Mouse (Mus musculus) CH12.LX (cell line): ENCODE measurements around the gene Elk3. TPM values are rescaled to one million over a fixed set of nuclear protein-coding genes. Genes with fewer than 3 reads are reported as not detected.

Experiments
- DNase-seq: peaks from one replicate; pipeline ENCODE4 v3.0.0-alpha.2; 2013; ENCODE audit errors: extremely low read depth
- H3K27ac ChIP-seq: 2 replicates; pipeline ENCODE4 v1.5.1; 2012; ENCODE audit warnings: low read depth, mild to moderate bottlenecking, control low read depth, moderate library complexity; ENCODE audit not compliant: insufficient read depth
- H3K27me3 ChIP-seq: replicated peaks from 2 replicates; pipeline ENCODE3; 2012; ENCODE audit warnings: inconsistent platforms
- H3K36me3 ChIP-seq, 2 experiments: replicated peaks in 1 of 2; 2 replicates each; pipeline versions ENCODE3 to v1.6.1; 2012; ENCODE audit warnings: inconsistent platforms in 1 of 2, low read length in 1 of 2, mild to moderate bottlenecking in 1 of 2, mixed read lengths in 1 of 2, moderate library complexity in 1 of 2; ENCODE audit not compliant: control insufficient read depth in 1 of 2, insufficient read depth in 1 of 2
- H3K4me1 ChIP-seq, 2 experiments: 2 replicates each; pipeline ENCODE4 v1.6.1; 2012; ENCODE audit warnings: inconsistent platforms in 1 of 2, moderate library complexity in 1 of 2; ENCODE audit not compliant: insufficient read depth in 2 of 2, control insufficient read depth in 1 of 2
- H3K4me2 ChIP-seq: 2 replicates; pipeline ENCODE4 v1.6.1; 2012; ENCODE audit warnings: low read depth, mild to moderate bottlenecking, control low read depth; ENCODE audit not compliant: poor library complexity, insufficient read depth, severe bottlenecking
- H3K4me3 ChIP-seq, 3 experiments: fragments of 150-350 bp in 1 of 3; sonication (generic) in 1 of 3; replicated peaks in 1 of 3; 2 replicates each; pipeline versions ENCODE3 to v1.5.1; 2011 to 2012; ENCODE audit warnings: low read depth in 2 of 3, low read length in 2 of 3, mild to moderate bottlenecking in 2 of 3, moderate library complexity in 2 of 3, control low read depth in 1 of 3, improper control_type of control experiment in 1 of 3, inconsistent platforms in 1 of 3, mixed read lengths in 1 of 3; ENCODE audit not compliant: poor library complexity in 1 of 3
- H3K79me2 ChIP-seq: replicated peaks from 2 replicates; pipeline ENCODE4 v1.6.1; 2012; ENCODE audit warnings: mild to moderate bottlenecking, moderate library complexity; ENCODE audit not compliant: control insufficient read depth, poor library complexity, insufficient read depth, severe bottlenecking; ENCODE audit errors: extremely low read depth
- H3K9ac ChIP-seq: 2 replicates; pipeline ENCODE4 v1.6.1; 2012; ENCODE audit warnings: low read depth, mild to moderate bottlenecking, control low read depth, moderate library complexity; ENCODE audit not compliant: insufficient read depth
- H3K9me3 ChIP-seq: replicated peaks from 2 replicates; pipeline ENCODE3; 2012; ENCODE audit warnings: low read length, inconsistent platforms, mixed read lengths
- BHLHE40 ChIP-seq: IDR thresholded peaks from 2 replicates; pipeline ENCODE4 v1.6.1; 2011; ENCODE audit warnings: mild to moderate bottlenecking, low read depth, low read length, improper control_type of control experiment
- ELF1 ChIP-seq: IDR thresholded peaks from 2 replicates; pipeline ENCODE4 v1.6.1; 2014; ENCODE audit warnings: low read depth, mild to moderate bottlenecking, inconsistent platforms, low read length, improper control_type of control experiment
- ETS1 ChIP-seq: conservative IDR thresholded peaks from 2 replicates; pipeline ENCODE4 v1.6.1; 2012; ENCODE audit warnings: low read depth, mild to moderate bottlenecking, inconsistent platforms, low read length, improper control_type of control experiment, moderate library complexity
- GABPA ChIP-seq: IDR thresholded peaks from 2 replicates; pipeline ENCODE4 v1.6.1; 2012; ENCODE audit warnings: low read depth, low read length, improper control_type of control experiment, inconsistent platforms; ENCODE audit not compliant: insufficient replicate concordance
- IRF4 ChIP-seq: IDR thresholded peaks from 2 replicates; pipeline ENCODE4 v1.6.1; 2014; ENCODE audit warnings: low read depth, mild to moderate bottlenecking, inconsistent platforms, low read length, improper control_type of control experiment
- KAT2A ChIP-seq: IDR thresholded peaks from 2 replicates; pipeline ENCODE4 v1.6.1; 2012; ENCODE audit warnings: low read length, improper control_type of control experiment, inconsistent platforms; ENCODE audit not compliant: insufficient replicate concordance
- MAFK ChIP-seq: IDR thresholded peaks from 2 replicates; pipeline ENCODE4 v1.6.1; 2011; ENCODE audit warnings: low read length, improper control_type of control experiment; ENCODE audit not compliant: insufficient replicate concordance
- MAX ChIP-seq: IDR thresholded peaks from 2 replicates; pipeline ENCODE4 v1.6.1; 2011; ENCODE audit warnings: low read length, improper control_type of control experiment
- MAZ ChIP-seq: IDR thresholded peaks from 2 replicates; pipeline ENCODE4 v1.6.1; 2012; ENCODE audit warnings: low read depth, mild to moderate bottlenecking, inconsistent platforms, low read length, improper control_type of control experiment, moderate library complexity
- MXI1 ChIP-seq: IDR thresholded peaks from 2 replicates; pipeline ENCODE4 v1.6.1; 2011; ENCODE audit warnings: mild to moderate bottlenecking, low read depth, low read length, improper control_type of control experiment
- PAX5 ChIP-seq: IDR thresholded peaks from 2 replicates; pipeline ENCODE4 v1.6.1; 2012; ENCODE audit warnings: low read length, inconsistent platforms, mixed read lengths
- RAD21 ChIP-seq: IDR thresholded peaks from 2 replicates; pipeline ENCODE4 v1.6.1; 2011; ENCODE audit warnings: low read depth, mild to moderate bottlenecking, low read length, improper control_type of control experiment, moderate library complexity
- RCOR1 ChIP-seq: conservative IDR thresholded peaks from 2 replicates; pipeline ENCODE4 v1.6.1; 2012; ENCODE audit warnings: low read depth, mild to moderate bottlenecking, inconsistent platforms, low read length, improper control_type of control experiment
- SMC3 ChIP-seq: IDR thresholded peaks from 2 replicates; pipeline ENCODE4 v1.6.1; 2011; ENCODE audit warnings: low read depth, low read length, improper control_type of control experiment
- TBP ChIP-seq: conservative IDR thresholded peaks from 2 replicates; pipeline ENCODE4 v1.6.1; 2011; ENCODE audit warnings: low read depth, low read length, improper control_type of control experiment
- TCF12 ChIP-seq: IDR thresholded peaks from 2 replicates; pipeline ENCODE4 v1.6.1; 2014; ENCODE audit warnings: low read depth, mild to moderate bottlenecking, inconsistent platforms, low read length, improper control_type of control experiment
- UBTF ChIP-seq: IDR thresholded peaks from 2 replicates; pipeline ENCODE4 v1.6.1; 2012; ENCODE audit warnings: low read depth, mild to moderate bottlenecking, inconsistent platforms, low read length, improper control_type of control experiment, moderate library complexity
- USF1 ChIP-seq: IDR thresholded peaks from 2 replicates; pipeline ENCODE4 v1.6.1; 2014; ENCODE audit warnings: low read depth, mild to moderate bottlenecking, inconsistent platforms, low read length, improper control_type of control experiment
- ZC3H11A ChIP-seq: IDR thresholded peaks from 2 replicates; pipeline ENCODE4 v1.6.1; 2012; ENCODE audit warnings: low read depth, mild to moderate bottlenecking, inconsistent platforms, low read length, improper control_type of control experiment
- ZKSCAN1 ChIP-seq: IDR thresholded peaks from 2 replicates; pipeline ENCODE4 v1.6.1; 2012; ENCODE audit warnings: low read depth, inconsistent platforms, low read length, improper control_type of control experiment, borderline replicate concordance
- ZMIZ1 ChIP-seq: IDR thresholded peaks from 2 replicates; pipeline ENCODE4 v1.6.1; 2012; ENCODE audit warnings: low read depth, mild to moderate bottlenecking, inconsistent platforms, low read length, improper control_type of control experiment
- dilution Hi-C: fragments of 300-500 bp; cut with MboI; formaldehyde crosslinking; loops from 2 replicates; pipeline ENCODE4 v1.14.3; 2020; ENCODE audit warnings: low sequenced_read_pairs; ENCODE audit not compliant: extremely low pct_unique_long_range_greater_than_20kb, extremely low pct_ligation_motif_present
- in situ Hi-C: fragments of 300-500 bp; cut with MboI; formaldehyde crosslinking; loops from 3 replicates; pipeline ENCODE4 v1.14.3; 2019; ENCODE audit warnings: low sequenced_read_pairs, low pct_ligation_motif_present, low pct_unique_long_range_greater_than_20kb, mixed read lengths
- polyA plus RNA-seq: library from polyadenylated mRNA; unstranded; fragments of >175 nt; gene quantifications from 2 replicates; pipeline ENCODE4 v1.2.1, GENCODE M21; 2012; ENCODE audit warnings: low read depth; ENCODE audit not compliant: insufficient read length
- total RNA-seq, 2 experiments: library from RNA; depleted of rRNA; stranded (reverse); fragments of 300-350 nt in 1 of 2; fragments of >200 nt in 1 of 2; gene quantifications; 2 replicates each; pipeline ENCODE4 v1.2.3; 2012 to 2014

The Elk3 gene
- total and polyA plus RNA-seq, 3 experiments = 20.1 to 37.0 (median 25.8) TPM

- TF ChIP-seq ETS1 = peak; percentile 89
- TF ChIP-seq KAT2A = no peak
- TF ChIP-seq ZMIZ1 = no peak
- TF ChIP-seq SMC3 = peak; percentile 15
- no peak for TF ChIP-seq GABPA
- peak; percentile 82 for TF ChIP-seq RCOR1
- TF ChIP-seq USF1 = no peak
- peak; percentile 79; the same call in 1 of the 2 replicates for TF ChIP-seq TCF12
- TF ChIP-seq MAZ = peak; percentile 86
- 0 out of 2 replicates have a peak, but pooled peaks have one; percentile 33 for TF ChIP-seq MAX
- no peak; the same call in 1 of the 2 replicates for TF ChIP-seq UBTF
- peak; percentile 62; the same call in 1 of the 2 replicates for TF ChIP-seq ELF1
- peak; percentile 95 for TF ChIP-seq IRF4
- TF ChIP-seq TBP = peak; percentile 76
- TF ChIP-seq PAX5 = no peak
- no peak; the same call in 1 of the 2 replicates for TF ChIP-seq ZKSCAN1
- no peak for TF ChIP-seq ZC3H11A
- TF ChIP-seq MXI1 = peak; percentile 69
- peak; percentile 0 for TF ChIP-seq RAD21
Measured at GRCm38 (mm10) chr10:93309131-93309933, 1.6 kb downstream of the Elk3 start (continued).

GRCm38 (mm10) chr10:93306367-93306766 lies 4.6 kb downstream of the Elk3 start:
- Histone ChIP-seq H3K4me2 (peak overlapping the region; percentile 90), H3K27ac (peak overlapping the region; percentile 52), H3K4me3 (peak overlapping the region in 1 of 3 experiments; percentile 1), H3K9ac (peak overlapping the region; percentile 95), H3K9me3 (no peaks in the 10 kb centered on the region), H3K79me2 (peaks cover 80% of the 10 kb centered on the region), H3K4me1 (peaks cover 2 to 61% of the 10 kb centered on the region in 2 experiments; a peak in 3 of 4 replicates), H3K36me3 (peaks cover 1 to 27% of the 10 kb centered on the region in 2 experiments), H3K27me3 (no peaks in the 10 kb centered on the region)
- no peak for DNase-seq
- in situ Hi-C loops = no loop called here
- dilution Hi-C loops = no loop called here
- TF ChIP-seq RCOR1 (no peak), BHLHE40 (peak; percentile 41), KAT2A (no peak), MAFK (no peak), MAZ (no peak), ETS1 (no peak)
